Mouse (Mus musculus) forebrain, embryonic 11.5 days (tissue): ENCODE results near the gene Hspa1l. TPM values are rescaled to one million over a fixed set of nuclear protein-coding genes. Genes with fewer than 3 reads are reported as not detected.

Source experiments
- ATAC-seq: fragments of 200-750 bp; cut with Nextera tagmentation; replicated peaks from 2 replicates; pipeline ENCODE4 v1.8.0; 2017; ENCODE audit warnings: moderate TSS enrichment; ENCODE audit not compliant: low FRiP score
- DNase-seq: peaks from one replicate; pipeline ENCODE4 v3.0.0-alpha.2; 2017; ENCODE audit warnings: low spot score
- H3K27ac ChIP-seq: fragments of 300-500 bp; sonication (generic); 2 replicates; pipeline ENCODE4 v1.5.1; 2014; ENCODE audit warnings: low read depth, low read length
- H3K27me3 ChIP-seq: fragments of 300-500 bp; sonication (generic); 2 replicates; pipeline ENCODE4 v1.6.1; 2014; ENCODE audit warnings: mild to moderate bottlenecking, low read length, mixed read lengths; ENCODE audit not compliant: control insufficient read depth, insufficient read depth
- H3K36me3 ChIP-seq: fragments of 300-500 bp; sonication (generic); 2 replicates; pipeline ENCODE4 v1.6.1; 2014; ENCODE audit warnings: mild to moderate bottlenecking, low read length, moderate library complexity, mixed read lengths; ENCODE audit not compliant: control insufficient read depth, insufficient read depth
- H3K4me1 ChIP-seq: fragments of 300-500 bp; sonication (generic); replicated peaks from 2 replicates; pipeline ENCODE4 v1.6.1; 2014; ENCODE audit warnings: low read length, mixed read lengths; ENCODE audit not compliant: control insufficient read depth, insufficient read depth
- H3K4me2 ChIP-seq: fragments of 300-500 bp; sonication (generic); 2 replicates; pipeline ENCODE4 v1.6.1; 2014; ENCODE audit warnings: low read depth, mild to moderate bottlenecking, low read length, moderate library complexity, mixed read lengths; ENCODE audit not compliant: severe bottlenecking
- H3K4me3 ChIP-seq: fragments of 300-500 bp; sonication (generic); 2 replicates; pipeline ENCODE4 v1.5.1; 2014; ENCODE audit warnings: low read depth, low read length
- H3K9ac ChIP-seq: fragments of 300-500 bp; sonication (generic); 2 replicates; pipeline ENCODE4 v1.6.1; 2014; ENCODE audit warnings: low read length
- H3K9me3 ChIP-seq: fragments of 300-500 bp; sonication (generic); 2 replicates; pipeline ENCODE4 v1.6.1; 2016; ENCODE audit warnings: low read length, mixed read lengths; ENCODE audit not compliant: control insufficient read depth
- WGBS: fragments of 180-500 bp; shearing (Covaris S2); extraction: QIAGEN DNeasy Blood & Tissue Kit; methylation state at CpG from one replicate; pipeline ENCODE4 v1.1.7; 2014; 5-methylcytosine and 5-hydroxymethylcytosine counted together
- polyA plus RNA-seq: library from polyadenylated mRNA; unstranded; fragments of >200 nt; fragmentation: Nextera tagmentation; extraction: Ambion mirVana; gene quantifications from 2 replicates; pipeline ENCODE4 v1.2.1, GENCODE M21; 2014

The Hspa1l gene
- polyA plus RNA-seq, 1 experiment from 2014 or later = 1.8 TPM

DNA sequence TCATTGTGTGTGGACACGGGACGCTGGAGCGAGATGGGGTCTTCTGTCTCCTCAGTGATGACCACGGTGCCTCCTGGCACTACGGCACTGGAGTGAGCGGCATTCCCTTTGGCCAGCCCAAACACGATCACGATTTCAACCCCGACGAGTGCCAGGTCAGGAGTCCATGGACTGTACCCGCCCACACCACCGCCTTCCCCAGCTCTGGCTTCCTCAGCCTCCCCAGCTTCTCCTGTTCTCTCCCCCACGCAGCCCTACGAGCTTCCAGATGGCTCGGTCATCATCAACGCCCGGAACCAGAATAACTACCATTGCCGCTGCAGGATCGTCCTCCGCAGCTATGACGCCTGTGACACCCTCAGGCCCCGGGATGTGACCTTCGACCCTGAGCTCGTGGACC, 38.5 kb upstream of the Hspa1l start:
- Histone ChIP-seq H3K4me3 (no peak overlapping the region), H3K4me2 (no peak overlapping the region), H3K4me1 (0 out of 2 replicates have a peak, but pooled peaks cover 4% of the 10 kb centered on the region), H3K9ac (no peak overlapping the region), H3K27me3 (no peaks in the 10 kb centered on the region), H3K36me3 (no peaks in the 10 kb centered on the region), H3K27ac (no peak overlapping the region), H3K9me3 (no peaks in the 10 kb centered on the region)
- no peak for ATAC-seq
- DNase-seq = no peak
- WGBS = 64% methylated on average over 24 of the region's 24 CpGs

- no peak overlapping the region for H3K27ac ChIP-seq
- no peak overlapping the region for H3K9ac ChIP-seq
- DNase-seq (no peak), ATAC-seq (no peak)
- 56% methylated on average over 8 of the region's 8 CpGs for WGBS
- 0 out of 2 replicates have a peak, but pooled peaks cover 4% of the 10 kb centered on the region for H3K4me1 ChIP-seq
- H3K4me2 ChIP-seq = no peak overlapping the region
- no peaks in the 10 kb centered on the region for H3K36me3 ChIP-seq
- no peaks in the 10 kb centered on the region for H3K27me3 ChIP-seq
- H3K4me3 ChIP-seq = no peak overlapping the region
- H3K9me3 ChIP-seq = no peaks in the 10 kb centered on the region
These were observed 37.7 kb upstream of the Hspa1l start for GRCm38 (mm10) chr17:34934830-34935229.

DNA sequence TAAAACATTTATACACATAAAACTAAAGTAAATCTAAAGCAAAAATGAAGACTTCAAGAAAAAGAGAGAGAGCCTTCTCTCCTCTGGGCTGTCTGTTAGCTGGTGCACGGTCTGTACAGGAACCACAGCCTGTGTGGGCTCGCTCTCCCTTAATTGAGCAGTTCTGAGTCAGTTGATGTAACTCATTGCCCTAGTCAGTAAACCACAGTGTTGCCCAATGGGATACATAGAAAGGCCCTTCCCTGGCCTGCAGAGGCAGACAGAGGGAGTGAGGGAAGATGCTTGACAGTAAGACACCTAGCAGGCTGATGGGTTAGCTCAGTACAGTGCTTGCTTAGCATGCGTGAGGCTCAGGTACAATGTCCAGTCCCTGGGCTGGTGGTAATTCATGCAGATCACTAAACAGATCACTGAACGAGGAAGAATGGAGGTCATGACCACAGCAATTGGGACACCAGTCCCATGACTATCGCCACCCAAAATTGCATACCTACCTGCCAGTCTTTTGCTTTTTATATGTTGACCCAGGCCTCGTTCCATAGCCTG, 34.5 kb upstream of the Hspa1l start:
- WGBS = 84% methylated on average over 6 of the region's 6 CpGs
- no peak for ATAC-seq

GRCm38 (mm10) chr17:34941344-34942041, 31.0 kb upstream of the Hspa1l start:
- WGBS = 8% methylated on average over 15 of the region's 15 CpGs
- no peak overlapping the region for H3K27ac ChIP-seq

More for the DNA sequence above, 34.5 kb upstream of the Hspa1l start:
- Histone ChIP-seq H3K27me3 (no peaks in the 10 kb centered on the region), H3K36me3 (no peaks in the 10 kb centered on the region), H3K9ac (no peak overlapping the region), H3K4me3 (no peak overlapping the region), H3K4me1 (no peaks in the 10 kb centered on the region), H3K27ac (no peak overlapping the region), H3K9me3 (no peaks in the 10 kb centered on the region), H3K4me2 (no peak overlapping the region)
- no peak for DNase-seq

DNA sequence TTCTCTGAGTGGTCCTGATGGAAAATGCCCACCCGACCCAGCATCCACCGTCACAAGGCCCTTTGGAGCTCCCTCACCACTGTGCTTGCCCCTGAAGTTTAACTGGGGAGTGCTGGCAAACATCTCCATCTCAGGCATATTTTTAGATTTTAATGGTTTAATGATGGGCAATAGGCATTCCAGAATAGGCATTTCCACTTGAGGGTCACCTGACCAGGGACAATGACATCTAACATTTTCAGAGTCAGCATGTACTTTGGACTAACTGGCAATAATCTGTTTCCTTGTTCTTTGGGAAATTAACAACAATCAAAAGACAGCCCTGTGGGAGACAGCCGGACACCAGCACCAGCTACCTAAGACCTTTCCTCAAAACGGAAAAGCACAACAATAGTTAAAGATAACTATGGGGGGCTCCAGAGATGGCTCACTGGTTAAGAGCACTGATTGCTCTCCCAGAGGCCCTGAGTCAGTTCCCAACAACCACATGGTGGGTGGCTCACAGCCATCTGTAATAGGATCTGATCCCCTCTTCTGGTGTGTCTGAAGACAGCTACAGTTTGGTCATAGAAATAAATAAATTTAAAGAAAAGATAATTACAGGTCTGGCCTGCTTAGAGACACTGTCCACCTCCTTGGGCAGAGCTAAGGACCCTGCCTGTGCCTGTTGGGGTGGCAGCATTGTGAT, 29.2 kb upstream of the Hspa1l start:
- Histone ChIP-seq H3K27ac (no peak overlapping the region), H3K4me3 (no peak overlapping the region), H3K4me1 (no peaks in the 10 kb centered on the region), H3K9me3 (no peaks in the 10 kb centered on the region), H3K36me3 (no peaks in the 10 kb centered on the region), H3K9ac (no peak overlapping the region; the same call in 1 of the 2 replicates), H3K27me3 (no peaks in the 10 kb centered on the region), H3K4me2 (no peak overlapping the region)
- ATAC-seq (no peak), DNase-seq (no peak)
- WGBS = 88% methylated on average over 4 of the region's 4 CpGs

More at GRCm38 (mm10) chr17:34941344-34942041, 31.0 kb upstream of the Hspa1l start:
- H3K4me2 ChIP-seq = peak overlapping the region; percentile 43
- peak overlapping the region; percentile 51 for H3K9ac ChIP-seq
- DNase-seq = peak; percentile 78
- H3K4me1 ChIP-seq = no peaks in the 10 kb centered on the region
- H3K9me3 ChIP-seq = no peaks in the 10 kb centered on the region
- H3K27me3 ChIP-seq = no peaks in the 10 kb centered on the region
- peak overlapping the region; percentile 22 for H3K4me3 ChIP-seq
- no peaks in the 10 kb centered on the region for H3K36me3 ChIP-seq
- ATAC-seq = peak; percentile 71; the same call in 1 of the 2 replicates

DNA sequence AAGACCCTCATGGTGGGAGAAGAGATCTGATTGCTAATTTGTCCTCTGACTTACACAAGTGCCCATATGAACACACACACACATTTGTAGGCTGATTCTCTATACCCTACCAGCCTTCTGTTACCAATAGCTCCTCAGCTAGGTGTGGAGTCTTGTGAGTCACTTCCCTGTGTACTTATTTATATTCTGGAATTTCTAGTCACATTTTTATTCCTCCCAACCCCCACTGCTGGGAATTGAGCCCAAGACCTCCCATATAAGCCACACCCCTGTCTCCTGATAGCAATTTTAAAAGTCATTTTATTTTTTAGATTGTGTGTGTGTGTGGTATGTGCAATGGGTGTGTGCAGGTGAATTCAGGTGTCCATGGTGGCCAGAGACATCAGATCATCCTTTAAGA, 28.1 kb upstream of the Hspa1l start:
- no peak for DNase-seq
- no peak overlapping the region for H3K9ac ChIP-seq
- no peaks in the 10 kb centered on the region for H3K4me1 ChIP-seq
- ATAC-seq = no peak
- H3K36me3 ChIP-seq = peaks cover under 1% of the 10 kb centered on the region; the same call in 1 of the 2 replicates
- H3K27ac ChIP-seq = no peak overlapping the region
- H3K4me3 ChIP-seq = no peak overlapping the region
- no peaks in the 10 kb centered on the region for H3K9me3 ChIP-seq
- no peaks in the 10 kb centered on the region for H3K27me3 ChIP-seq
- H3K4me2 ChIP-seq = no peak overlapping the region

- no peak for ATAC-seq
- Histone ChIP-seq H3K27ac (no peak overlapping the region), H3K27me3 (no peaks in the 10 kb centered on the region), H3K9me3 (no peaks in the 10 kb centered on the region), H3K4me2 (no peak overlapping the region), H3K36me3 (peaks cover 11% of the 10 kb centered on the region; the same call in 1 of the 2 replicates), H3K9ac (no peak overlapping the region), H3K4me3 (no peak overlapping the region), H3K4me1 (peaks cover 6% of the 10 kb centered on the region; the same call in 1 of the 2 replicates)
- WGBS = 87% methylated on average over 5 of the region's 5 CpGs
- no peak for DNase-seq
These were observed 25.9 kb upstream of the Hspa1l start for GRCm38 (mm10) chr17:34946486-34947140.

DNA sequence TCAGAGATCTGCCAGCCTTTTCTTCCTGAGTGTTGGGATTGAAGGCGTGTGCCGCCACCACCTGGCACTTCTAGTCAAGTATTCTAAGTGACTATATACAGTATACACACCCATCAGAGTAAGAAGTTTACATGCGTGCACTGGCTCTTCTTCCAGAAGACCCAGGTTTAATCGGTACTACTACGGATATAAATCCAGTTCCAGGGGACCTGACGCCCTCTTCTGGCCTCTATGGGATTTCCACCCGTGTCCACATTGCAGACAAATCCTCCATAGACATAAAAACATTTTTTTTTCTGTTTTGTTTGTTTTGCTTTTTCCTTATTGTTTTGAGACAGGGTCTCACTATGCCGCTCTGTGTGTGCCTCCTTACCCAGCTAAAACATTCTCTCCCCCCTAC, 24.9 kb upstream of the Hspa1l start:
- Histone ChIP-seq H3K4me3 (no peak overlapping the region), H3K4me1 (peaks cover 6% of the 10 kb centered on the region; the same call in 1 of the 2 replicates), H3K9ac (no peak overlapping the region), H3K36me3 (peaks cover 11% of the 10 kb centered on the region; the same call in 1 of the 2 replicates), H3K4me2 (no peak overlapping the region), H3K27me3 (no peaks in the 10 kb centered on the region), H3K27ac (no peak overlapping the region), H3K9me3 (no peaks in the 10 kb centered on the region)
- DNase-seq (no peak), ATAC-seq (no peak)
- WGBS = 33% methylated on average over 8 of the region's 8 CpGs
